Mouse (Mus musculus) neural tube, embryonic 14.5 days (tissue): ENCODE data around the gene Abhd14b. TPM values are rescaled to one million over a fixed set of nuclear protein-coding genes. Genes with fewer than 3 reads are reported as not detected.
A peak's percentile ranks its signal among the peaks of the same experiment; 100 is the strongest.

ENCODE experiments used
- ATAC-seq: fragments of 200-750 bp; cut with Nextera tagmentation; 2 replicates; pipeline ENCODE4 v1.8.0; 2017; ENCODE audit warnings: low read depth, mild to moderate bottlenecking, moderate TSS enrichment, moderate library complexity
- H3K27ac ChIP-seq: fragments of 300-500 bp; sonication (generic); 2 replicates; pipeline ENCODE4 v1.5.1; 2014; ENCODE audit warnings: low read depth, mild to moderate bottlenecking, control low read depth, low read length, moderate library complexity, mixed read lengths
- H3K27me3 ChIP-seq: fragments of 300-500 bp; sonication (generic); 2 replicates; pipeline ENCODE4 v1.6.1; 2014; ENCODE audit warnings: low read length; ENCODE audit not compliant: control insufficient read depth, insufficient read depth
- H3K36me3 ChIP-seq: fragments of 300-500 bp; sonication (generic); 2 replicates; pipeline ENCODE4 v1.6.1; 2014; ENCODE audit warnings: low read length, mixed read lengths; ENCODE audit not compliant: control insufficient read depth, insufficient read depth
- H3K4me1 ChIP-seq: fragments of 300-500 bp; sonication (generic); 2 replicates; pipeline ENCODE4 v1.6.1; 2014; ENCODE audit warnings: low read length; ENCODE audit not compliant: control insufficient read depth, insufficient read depth
- H3K4me2 ChIP-seq: fragments of 300-500 bp; sonication (generic); 2 replicates; pipeline ENCODE4 v1.6.1; 2014; ENCODE audit warnings: mild to moderate bottlenecking, low read depth, low read length, control low read depth
- H3K4me3 ChIP-seq: fragments of 300-500 bp; sonication (generic); 2 replicates; pipeline ENCODE4 v1.5.1; 2014; ENCODE audit warnings: low read depth, low read length, control low read depth, mixed read lengths
- H3K9ac ChIP-seq: fragments of 300-500 bp; sonication (generic); replicated peaks from 2 replicates; pipeline ENCODE4 v1.6.1; 2014; ENCODE audit warnings: low read depth, mild to moderate bottlenecking, control low read depth, low read length, mixed read lengths
- H3K9me3 ChIP-seq: fragments of 300-500 bp; sonication (generic); 2 replicates; pipeline ENCODE4 v1.6.1; 2016; ENCODE audit warnings: low read length; ENCODE audit not compliant: control insufficient read depth
- WGBS: fragments of 180-500 bp; shearing (Covaris S2); extraction: QIAGEN DNeasy Blood & Tissue Kit; methylation state at CpG from one replicate; pipeline ENCODE4 v1.1.7; 2014; 5-methylcytosine and 5-hydroxymethylcytosine counted together
- polyA plus RNA-seq: library from polyadenylated mRNA; unstranded; fragments of >200 nt; fragmentation: Nextera tagmentation; extraction: Ambion mirVana; gene quantifications from 2 replicates; pipeline ENCODE4 v1.2.1, GENCODE M21; 2014

The Abhd14b gene
- polyA plus RNA-seq, 1 experiment from 2014 or later = 8.6 TPM

DNA sequence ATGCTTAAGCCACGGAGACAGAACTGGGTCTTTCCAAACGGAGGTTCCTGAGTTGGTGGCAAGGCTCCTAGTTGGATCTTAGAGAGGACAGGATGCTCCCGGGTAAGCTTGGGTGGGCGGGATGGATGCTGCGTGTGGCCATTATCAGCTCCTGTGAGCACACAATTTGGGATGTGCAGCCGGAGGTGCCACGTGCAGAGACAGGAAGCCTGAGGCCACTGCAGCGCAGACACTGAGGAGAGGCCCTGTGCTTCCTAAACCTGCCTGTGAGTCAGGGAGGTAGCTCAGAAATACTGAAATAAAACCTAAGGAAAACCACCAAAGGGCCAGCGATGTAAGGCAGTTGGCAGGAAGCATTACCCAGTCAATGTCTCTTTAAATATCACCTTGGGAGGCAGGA, 22.5 kb downstream of the Abhd14b start:
- peaks cover 13% of the 10 kb centered on the region for H3K4me1 ChIP-seq
- no peak for ATAC-seq
- H3K36me3 ChIP-seq = no peaks in the 10 kb centered on the region
- 73% methylated on average over 9 of the region's 9 CpGs for WGBS
- H3K9me3 ChIP-seq = no peaks in the 10 kb centered on the region
- H3K4me3 ChIP-seq = no peak overlapping the region
- no peak overlapping the region for H3K4me2 ChIP-seq
- H3K27ac ChIP-seq = no peak overlapping the region
- no peaks in the 10 kb centered on the region for H3K27me3 ChIP-seq
- H3K9ac ChIP-seq = no peak overlapping the region

- no peak overlapping the region for H3K4me2 ChIP-seq
- no peak overlapping the region for H3K27ac ChIP-seq
- H3K4me3 ChIP-seq = no peak overlapping the region
- no peaks in the 10 kb centered on the region for H3K9me3 ChIP-seq
- H3K9ac ChIP-seq = no peak overlapping the region
- peaks cover 3% of the 10 kb centered on the region; the same call in 1 of the 2 replicates for H3K4me1 ChIP-seq
- H3K27me3 ChIP-seq = no peaks in the 10 kb centered on the region
- no peaks in the 10 kb centered on the region for H3K36me3 ChIP-seq
- 72% methylated on average over 14 of the region's 14 CpGs for WGBS
- no peak for ATAC-seq
Observed at GRCm38 (mm10) chr9:106470991-106471750, 23.9 kb downstream of the Abhd14b start.

DNA sequence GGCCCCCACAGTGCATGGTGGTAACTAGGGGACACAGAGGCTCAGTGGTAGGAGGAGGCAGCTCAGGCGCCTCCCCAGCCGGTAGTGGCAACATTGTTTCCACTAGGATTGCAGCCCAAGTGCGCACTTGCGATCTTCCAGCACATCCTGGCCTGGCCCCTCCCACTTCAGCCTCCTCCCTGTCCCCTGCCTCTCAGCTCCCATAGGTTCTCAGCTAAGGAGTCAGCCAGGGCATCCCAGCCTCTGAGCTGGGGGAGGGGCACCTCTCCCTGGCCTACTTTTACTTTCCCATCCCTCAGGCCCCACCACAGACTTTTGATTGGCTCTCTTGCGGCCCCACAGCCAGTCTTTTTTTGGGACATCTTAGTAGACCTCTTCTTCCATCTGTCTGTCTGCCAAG, 24.6 kb downstream of the Abhd14b start:
- Histone ChIP-seq H3K36me3 (no peaks in the 10 kb centered on the region), H3K4me3 (no peak overlapping the region), H3K9me3 (no peaks in the 10 kb centered on the region), H3K4me2 (no peak overlapping the region), H3K27me3 (no peaks in the 10 kb centered on the region), H3K27ac (no peak overlapping the region), H3K9ac (no peak overlapping the region), H3K4me1 (peaks cover 3% of the 10 kb centered on the region; the same call in 1 of the 2 replicates)
- ATAC-seq = no peak
- 19% methylated on average over 5 of the region's 5 CpGs for WGBS

GRCm38 (mm10) chr9:106472321-106472720, 25.1 kb downstream of the Abhd14b start:
- peaks cover 3% of the 10 kb centered on the region; the same call in 1 of the 2 replicates for H3K4me1 ChIP-seq
- no peak overlapping the region for H3K27ac ChIP-seq
- H3K4me3 ChIP-seq = no peak overlapping the region
- H3K9ac ChIP-seq = no peak overlapping the region
- no peaks in the 10 kb centered on the region for H3K36me3 ChIP-seq
- no peak overlapping the region for H3K4me2 ChIP-seq
- WGBS = 73% methylated on average over 4 of the region's 4 CpGs
- H3K9me3 ChIP-seq = no peaks in the 10 kb centered on the region
- ATAC-seq = no peak
- H3K27me3 ChIP-seq = no peaks in the 10 kb centered on the region

DNA sequence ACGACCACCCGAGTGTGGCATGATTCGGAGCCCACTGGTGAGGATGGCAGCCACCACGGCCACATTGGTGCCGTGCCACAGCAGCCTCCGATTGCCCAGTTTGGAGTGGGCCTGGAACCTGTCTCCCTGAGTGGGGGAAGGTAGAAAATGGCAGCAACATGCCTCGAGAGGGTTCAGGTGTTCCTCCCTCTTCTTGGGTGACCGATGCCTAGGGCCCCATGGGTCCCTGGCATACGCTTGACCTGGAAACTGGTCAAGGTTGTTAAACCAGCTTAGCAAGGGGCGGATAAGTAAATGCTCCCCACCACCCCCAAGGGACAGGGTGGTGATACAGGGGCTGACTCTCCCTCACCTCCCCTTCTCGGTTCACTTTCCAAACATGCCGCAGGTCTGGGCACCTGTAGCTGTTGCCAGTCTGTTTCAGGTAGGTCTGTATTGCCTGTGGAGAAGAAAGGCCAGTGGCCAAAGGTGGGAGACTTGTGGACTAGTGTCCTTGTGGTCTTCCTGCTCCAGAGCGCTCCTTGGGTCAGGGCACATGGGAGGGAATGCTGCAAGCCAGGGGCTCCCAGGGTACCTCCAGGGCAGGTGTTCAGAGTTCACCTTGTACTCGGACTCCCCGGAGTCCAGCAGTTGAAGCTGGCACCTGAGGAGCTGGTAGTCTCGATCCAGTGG, 26.0 kb downstream of the Abhd14b start:
- ATAC-seq = no peak
- Histone ChIP-seq H3K9me3 (no peaks in the 10 kb centered on the region), H3K27ac (no peak overlapping the region), H3K36me3 (no peaks in the 10 kb centered on the region), H3K4me1 (peaks cover 9% of the 10 kb centered on the region), H3K9ac (no peak overlapping the region), H3K4me3 (no peak overlapping the region), H3K27me3 (no peaks in the 10 kb centered on the region), H3K4me2 (no peak overlapping the region)
- 90% methylated on average over 16 of the region's 16 CpGs for WGBS

DNA sequence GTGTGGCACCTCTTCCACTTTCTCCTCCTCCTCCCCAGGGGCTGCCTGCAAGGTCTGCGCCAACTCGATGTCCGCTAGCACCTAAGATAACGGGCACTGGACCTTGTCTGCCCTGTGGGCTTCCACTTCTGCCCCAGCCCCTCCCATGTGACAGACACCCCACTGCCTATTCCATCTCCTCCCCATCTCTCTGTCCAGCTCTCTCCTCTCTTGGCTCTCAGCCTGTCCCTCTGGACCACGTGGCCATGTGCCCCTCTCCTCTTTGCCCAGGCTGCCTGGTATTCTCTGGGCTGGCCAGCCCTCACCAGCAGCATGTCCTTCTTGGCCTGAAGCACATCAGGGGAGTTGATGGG, 26.5 kb downstream of the Abhd14b start:
- WGBS = 91% methylated on average over 5 of the region's 5 CpGs

DNA sequence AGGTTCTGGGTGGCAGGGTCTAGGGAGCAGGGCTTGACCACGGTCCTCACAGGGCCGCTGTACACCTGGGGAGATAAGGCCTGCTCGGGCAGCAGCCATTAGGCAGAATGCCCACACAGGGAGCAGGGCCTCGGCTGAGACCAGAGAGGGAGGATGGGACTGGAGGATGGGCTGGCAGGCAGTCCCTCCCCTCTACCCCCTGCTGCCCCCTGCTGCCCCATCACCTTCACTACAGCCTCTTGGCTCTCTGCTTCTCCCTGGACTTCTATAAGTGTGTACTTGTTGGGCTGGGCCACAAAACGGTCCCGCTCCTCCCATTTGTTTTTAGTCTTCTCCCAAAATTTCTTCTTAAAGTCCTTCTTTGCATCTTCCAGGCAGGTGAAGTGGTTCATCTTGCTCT, 27.2 kb downstream of the Abhd14b start:
- Histone ChIP-seq H3K27ac (no peak overlapping the region), H3K4me3 (no peak overlapping the region), H3K4me1 (peaks cover 9% of the 10 kb centered on the region), H3K27me3 (no peaks in the 10 kb centered on the region), H3K9ac (0 out of 2 replicates have a peak overlapping the region, but pooled peaks have one; percentile 21), H3K36me3 (no peaks in the 10 kb centered on the region), H3K9me3 (no peaks in the 10 kb centered on the region), H3K4me2 (no peak overlapping the region)
- no peak for ATAC-seq
- 6% methylated on average over 6 of the region's 6 CpGs for WGBS

More for the DNA sequence above, 26.5 kb downstream of the Abhd14b start:
- Histone ChIP-seq H3K27ac (no peak overlapping the region), H3K9me3 (no peaks in the 10 kb centered on the region), H3K4me1 (peaks cover 9% of the 10 kb centered on the region), H3K4me2 (no peak overlapping the region), H3K36me3 (no peaks in the 10 kb centered on the region), H3K4me3 (no peak overlapping the region), H3K9ac (no peak overlapping the region), H3K27me3 (no peaks in the 10 kb centered on the region)
- no peak for ATAC-seq

- H3K9ac ChIP-seq = no peak overlapping the region
- H3K4me2 ChIP-seq = no peak overlapping the region
- H3K4me3 ChIP-seq = no peak overlapping the region
- ATAC-seq = no peak
- 73% methylated on average over 7 of the region's 7 CpGs for WGBS
- no peaks in the 10 kb centered on the region for H3K36me3 ChIP-seq
- no peaks in the 10 kb centered on the region for H3K9me3 ChIP-seq
- peaks cover 9% of the 10 kb centered on the region for H3K4me1 ChIP-seq
- no peak overlapping the region for H3K27ac ChIP-seq
- H3K27me3 ChIP-seq = no peaks in the 10 kb centered on the region
Observed at GRCm38 (mm10) chr9:106475046-106475445, 27.8 kb downstream of the Abhd14b start.

- Histone ChIP-seq H3K4me1 (peaks cover 9% of the 10 kb centered on the region), H3K4me2 (peak within 1 kb of the TSS; percentile 21; the same call in 1 of the 2 replicates), H3K9ac (no peak within 1 kb of the TSS), H3K4me3 (no peak within 1 kb of the TSS), H3K27ac (no peak within 1 kb of the TSS), H3K27me3 (no peaks in the 10 kb centered on the region), H3K36me3 (peaks cover 2% of the 10 kb centered on the region; the same call in 1 of the 2 replicates), H3K9me3 (no peaks in the 10 kb centered on the region)
- 92% methylated on average over 10 of the region's 10 CpGs for WGBS
- no peak for ATAC-seq
Observed at GRCm38 (mm10) chr9:106475663-106476001, 28.4 kb downstream of the Abhd14b start, which contains the start of gene Rrp9. Gene Rrp9 (plus strand): TSS chr9:106475963.
